Mouse (Mus musculus) CH12.LX (cell line): ENCODE results near the gene Jmjd8. TPM values are rescaled to one million over a fixed set of nuclear protein-coding genes. Genes with fewer than 3 reads are reported as not detected.

Experiments used
- DNase-seq: peaks from one replicate; pipeline ENCODE4 v3.0.0-alpha.2; 2013; ENCODE audit errors: extremely low read depth
- H3K27ac ChIP-seq: 2 replicates; pipeline ENCODE4 v1.5.1; 2012; ENCODE audit warnings: low read depth, mild to moderate bottlenecking, control low read depth, moderate library complexity; ENCODE audit not compliant: insufficient read depth
- H3K27me3 ChIP-seq: replicated peaks from 2 replicates; pipeline ENCODE3; 2012; ENCODE audit warnings: inconsistent platforms
- H3K36me3 ChIP-seq, 2 experiments: replicated peaks in 1 of 2; 2 replicates each; pipeline versions ENCODE3 to v1.6.1; 2012; ENCODE audit warnings: inconsistent platforms in 1 of 2, low read length in 1 of 2, mild to moderate bottlenecking in 1 of 2, mixed read lengths in 1 of 2, moderate library complexity in 1 of 2; ENCODE audit not compliant: control insufficient read depth in 1 of 2, insufficient read depth in 1 of 2
- H3K4me1 ChIP-seq, 2 experiments: 2 replicates each; pipeline ENCODE4 v1.6.1; 2012; ENCODE audit warnings: inconsistent platforms in 1 of 2, moderate library complexity in 1 of 2; ENCODE audit not compliant: insufficient read depth in 2 of 2, control insufficient read depth in 1 of 2
- H3K4me2 ChIP-seq: 2 replicates; pipeline ENCODE4 v1.6.1; 2012; ENCODE audit warnings: low read depth, mild to moderate bottlenecking, control low read depth; ENCODE audit not compliant: poor library complexity, insufficient read depth, severe bottlenecking
- H3K4me3 ChIP-seq, 3 experiments: fragments of 150-350 bp in 1 of 3; sonication (generic) in 1 of 3; replicated peaks in 1 of 3; 2 replicates each; pipeline versions ENCODE3 to v1.5.1; 2011 to 2012; ENCODE audit warnings: low read depth in 2 of 3, low read length in 2 of 3, mild to moderate bottlenecking in 2 of 3, moderate library complexity in 2 of 3, control low read depth in 1 of 3, improper control_type of control experiment in 1 of 3, inconsistent platforms in 1 of 3, mixed read lengths in 1 of 3; ENCODE audit not compliant: poor library complexity in 1 of 3
- H3K79me2 ChIP-seq: replicated peaks from 2 replicates; pipeline ENCODE4 v1.6.1; 2012; ENCODE audit warnings: mild to moderate bottlenecking, moderate library complexity; ENCODE audit not compliant: control insufficient read depth, poor library complexity, insufficient read depth, severe bottlenecking; ENCODE audit errors: extremely low read depth
- H3K9ac ChIP-seq: 2 replicates; pipeline ENCODE4 v1.6.1; 2012; ENCODE audit warnings: low read depth, mild to moderate bottlenecking, control low read depth, moderate library complexity; ENCODE audit not compliant: insufficient read depth
- H3K9me3 ChIP-seq: replicated peaks from 2 replicates; pipeline ENCODE3; 2012; ENCODE audit warnings: low read length, inconsistent platforms, mixed read lengths
- CHD1 ChIP-seq: IDR thresholded peaks from 2 replicates; pipeline ENCODE4 v1.6.1; 2012; ENCODE audit warnings: low read depth, low read length, improper control_type of control experiment, inconsistent platforms
- CTCF ChIP-seq, 2 experiments: IDR thresholded peaks in 1 of 2; conservative IDR thresholded peaks in 1 of 2; 2 replicates each; pipeline ENCODE4 v1.5.1; 2011 to 2012; ENCODE audit warnings: low read depth in 2 of 2, low read length in 2 of 2, improper control_type of control experiment in 1 of 2, inconsistent platforms in 1 of 2, mild to moderate bottlenecking in 1 of 2, moderate library complexity in 1 of 2
- E2F4 ChIP-seq: IDR thresholded peaks from 2 replicates; pipeline ENCODE4 v1.6.1; 2011; ENCODE audit warnings: low read depth, low read length, improper control_type of control experiment; ENCODE audit not compliant: insufficient replicate concordance
- ELF1 ChIP-seq: IDR thresholded peaks from 2 replicates; pipeline ENCODE4 v1.6.1; 2014; ENCODE audit warnings: low read depth, mild to moderate bottlenecking, inconsistent platforms, low read length, improper control_type of control experiment
- EP300 ChIP-seq: IDR thresholded peaks from 2 replicates; pipeline ENCODE4 v1.6.1; 2011; ENCODE audit warnings: low read length, improper control_type of control experiment
- HCFC1 ChIP-seq: IDR thresholded peaks from 2 replicates; pipeline ENCODE4 v1.6.1; 2012; ENCODE audit warnings: low read depth, mild to moderate bottlenecking, inconsistent platforms, low read length, improper control_type of control experiment
- IRF4 ChIP-seq: IDR thresholded peaks from 2 replicates; pipeline ENCODE4 v1.6.1; 2014; ENCODE audit warnings: low read depth, mild to moderate bottlenecking, inconsistent platforms, low read length, improper control_type of control experiment
- KAT2A ChIP-seq: IDR thresholded peaks from 2 replicates; pipeline ENCODE4 v1.6.1; 2012; ENCODE audit warnings: low read length, improper control_type of control experiment, inconsistent platforms; ENCODE audit not compliant: insufficient replicate concordance
- MAFK ChIP-seq: IDR thresholded peaks from 2 replicates; pipeline ENCODE4 v1.6.1; 2011; ENCODE audit warnings: low read length, improper control_type of control experiment; ENCODE audit not compliant: insufficient replicate concordance
- MAX ChIP-seq: IDR thresholded peaks from 2 replicates; pipeline ENCODE4 v1.6.1; 2011; ENCODE audit warnings: low read length, improper control_type of control experiment
- MAZ ChIP-seq: IDR thresholded peaks from 2 replicates; pipeline ENCODE4 v1.6.1; 2012; ENCODE audit warnings: low read depth, mild to moderate bottlenecking, inconsistent platforms, low read length, improper control_type of control experiment, moderate library complexity
- MXI1 ChIP-seq: IDR thresholded peaks from 2 replicates; pipeline ENCODE4 v1.6.1; 2011; ENCODE audit warnings: mild to moderate bottlenecking, low read depth, low read length, improper control_type of control experiment
- MYC ChIP-seq: IDR thresholded peaks from 2 replicates; pipeline ENCODE4 v1.6.1; 2011; ENCODE audit warnings: low read depth, mild to moderate bottlenecking, improper control_type of control experiment, low read length
- NELFE ChIP-seq: IDR thresholded peaks from 2 replicates; pipeline ENCODE4 v1.6.1; 2011; ENCODE audit warnings: low read depth, low read length, improper control_type of control experiment
- NRF1 ChIP-seq: IDR thresholded peaks from 2 replicates; pipeline ENCODE4 v1.6.1; 2014; ENCODE audit warnings: low read depth, mild to moderate bottlenecking, inconsistent platforms, low read length, improper control_type of control experiment, moderate library complexity
- RCOR1 ChIP-seq: conservative IDR thresholded peaks from 2 replicates; pipeline ENCODE4 v1.6.1; 2012; ENCODE audit warnings: low read depth, mild to moderate bottlenecking, inconsistent platforms, low read length, improper control_type of control experiment
- SIN3A ChIP-seq: IDR thresholded peaks from 2 replicates; pipeline ENCODE4 v1.6.1; 2012; ENCODE audit warnings: low read length, improper control_type of control experiment, inconsistent platforms
- TBP ChIP-seq: conservative IDR thresholded peaks from 2 replicates; pipeline ENCODE4 v1.6.1; 2011; ENCODE audit warnings: low read depth, low read length, improper control_type of control experiment
- UBTF ChIP-seq: IDR thresholded peaks from 2 replicates; pipeline ENCODE4 v1.6.1; 2012; ENCODE audit warnings: low read depth, mild to moderate bottlenecking, inconsistent platforms, low read length, improper control_type of control experiment, moderate library complexity
- ZMIZ1 ChIP-seq: IDR thresholded peaks from 2 replicates; pipeline ENCODE4 v1.6.1; 2012; ENCODE audit warnings: low read depth, mild to moderate bottlenecking, inconsistent platforms, low read length, improper control_type of control experiment
- dilution Hi-C: fragments of 300-500 bp; cut with MboI; formaldehyde crosslinking; loops from 2 replicates; pipeline ENCODE4 v1.14.3; 2020; ENCODE audit warnings: low sequenced_read_pairs; ENCODE audit not compliant: extremely low pct_unique_long_range_greater_than_20kb, extremely low pct_ligation_motif_present
- in situ Hi-C: fragments of 300-500 bp; cut with MboI; formaldehyde crosslinking; loops from 3 replicates; pipeline ENCODE4 v1.14.3; 2019; ENCODE audit warnings: low sequenced_read_pairs, low pct_ligation_motif_present, low pct_unique_long_range_greater_than_20kb, mixed read lengths
- polyA plus RNA-seq: library from polyadenylated mRNA; unstranded; fragments of >175 nt; gene quantifications from 2 replicates; pipeline ENCODE4 v1.2.1, GENCODE M21; 2012; ENCODE audit warnings: low read depth; ENCODE audit not compliant: insufficient read length
- total RNA-seq, 2 experiments: library from RNA; depleted of rRNA; stranded (reverse); fragments of 300-350 nt in 1 of 2; fragments of >200 nt in 1 of 2; gene quantifications; 2 replicates each; pipeline ENCODE4 v1.2.3; 2012 to 2014

Gene Jmjd8
- total and polyA plus RNA-seq, 3 experiments, result 4.8 to 8.3 (median 7.7) TPM

DNA sequence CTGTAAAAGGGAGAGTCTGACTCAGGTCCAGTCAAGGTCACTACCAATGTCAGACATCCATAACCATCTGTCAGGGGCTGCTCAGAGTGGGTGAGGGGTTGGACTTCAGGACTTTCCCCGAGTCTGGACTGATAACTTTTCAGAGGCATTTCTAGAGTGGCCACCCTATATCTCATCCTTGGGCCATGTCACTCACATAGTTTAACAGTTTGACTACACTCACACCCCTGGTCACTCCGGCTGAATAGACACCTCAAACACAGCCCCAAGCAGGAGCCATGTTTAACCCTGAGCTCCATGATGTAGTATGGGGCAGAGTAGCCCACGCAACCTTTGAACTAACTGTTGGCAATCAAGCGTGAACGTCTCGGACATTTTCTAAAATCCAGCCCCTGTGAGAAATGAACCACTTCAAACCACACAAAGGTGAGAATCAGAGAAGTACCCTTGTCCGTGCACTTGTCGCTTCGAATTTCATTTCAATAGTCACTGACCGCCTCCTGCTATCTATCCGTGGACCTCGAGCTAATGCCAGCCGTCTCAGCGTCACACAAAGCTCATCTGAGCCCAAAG lies 45.6 kb downstream of the Jmjd8 start:
- in situ Hi-C loops (no loop called here), dilution Hi-C loops (no loop called here)
- peaks cover 6 to 18% of the 10 kb centered on the region in 2 experiments for H3K4me1 ChIP-seq
- H3K9ac ChIP-seq, result peak overlapping the region; percentile 44
- H3K27me3 ChIP-seq, result peaks cover 23% of the 10 kb centered on the region
- no peaks in the 10 kb centered on the region for H3K79me2 ChIP-seq
- peak overlapping the region; percentile 60 for H3K27ac ChIP-seq
- DNase-seq, result no peak
- no peaks in the 10 kb centered on the region for H3K9me3 ChIP-seq
- peak overlapping the region; percentile 61 to 93 (median 63) for H3K4me3 ChIP-seq
- H3K4me2 ChIP-seq, result peak overlapping the region; percentile 46
- TF ChIP-seq CHD1, result 0 out of 2 replicates have a peak, but pooled peaks have one; percentile 62
- 0 out of 2 replicates have a peak, but pooled peaks have one; percentile 12 for TF ChIP-seq SIN3A
- TF ChIP-seq MXI1, result no peak
- H3K36me3 ChIP-seq, result peaks cover 17 to 26% of the 10 kb centered on the region in 2 experiments

DNA sequence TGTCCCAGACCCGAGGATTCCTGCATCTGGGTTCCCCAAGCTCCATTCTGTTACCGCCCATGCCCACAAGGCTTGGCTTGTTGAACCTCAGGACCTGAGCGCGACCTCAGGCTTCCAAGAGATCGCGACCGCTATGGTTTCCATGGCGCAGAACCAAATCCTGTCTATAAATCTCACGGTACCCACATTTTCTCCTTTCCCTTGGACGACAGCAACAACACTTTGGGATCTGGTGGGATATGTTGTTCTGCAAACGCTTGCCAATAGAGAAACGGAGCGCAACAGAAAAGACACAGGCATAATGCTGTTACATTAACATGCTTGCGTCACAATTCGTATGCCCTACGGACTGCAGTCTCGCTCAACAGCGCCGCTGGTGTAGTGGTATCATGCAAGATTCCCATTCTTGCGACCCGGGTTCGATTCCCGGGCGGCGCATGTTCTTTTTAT lies 46.1 kb downstream of the Jmjd8 start, which contains the start of gene Mettl26:
TSS of gene Mettl26 (plus strand) at position 354 of the 450 bp plus-strand sequence.
- Histone ChIP-seq H3K36me3 (peaks cover 23 to 31% of the 10 kb centered on the region in 2 experiments), H3K9me3 (no peaks in the 10 kb centered on the region), H3K9ac (peak within 1 kb of the TSS; percentile 63), H3K27ac (peak within 1 kb of the TSS; percentile 73), H3K4me2 (peak within 1 kb of the TSS; percentile 46), H3K27me3 (peaks cover 19% of the 10 kb centered on the region), H3K4me3 (peak within 1 kb of the TSS; percentile 63 to 93 (median 81)), H3K79me2 (no peaks in the 10 kb centered on the region), H3K4me1 (peaks cover 6 to 18% of the 10 kb centered on the region in 2 experiments)
- dilution Hi-C loops (no loop called here), in situ Hi-C loops (no loop called here)
- DNase-seq, result peak; percentile 92
- TF ChIP-seq MAX, result peak; percentile 44
- peak; percentile 100 for TF ChIP-seq TBP
- TF ChIP-seq HCFC1, result no peak
- 0 out of 2 replicates have a peak, but pooled peaks have one; percentile 42 for TF ChIP-seq MYC
- no peak for TF ChIP-seq NELFE
- TF ChIP-seq RCOR1, result 0 out of 2 replicates have a peak, but pooled peaks have one; percentile 51
- TF ChIP-seq EP300, result no peak
- TF ChIP-seq KAT2A, result peak; percentile 76; the same call in 1 of the 2 replicates
- peak; percentile 52 for TF ChIP-seq MXI1
- TF ChIP-seq ZMIZ1, result no peak
- TF ChIP-seq MAZ, result no peak
- no peak for TF ChIP-seq CTCF (conservative IDR thresholded peaks at IDR 0.05 in 1 of 2, IDR thresholded peaks at IDR 0.05 in 1 of 2; ENCODE audit: low read depth in 2 of 2, low read length in 2 of 2)
- TF ChIP-seq NRF1, result peak; percentile 59
- TF ChIP-seq UBTF, result no peak
- TF ChIP-seq IRF4, result peak; percentile 54; the same call in 1 of the 2 replicates
- 0 out of 2 replicates have a peak, but pooled peaks have one; percentile 23 for TF ChIP-seq CHD1
- TF ChIP-seq E2F4, result peak; percentile 85
- TF ChIP-seq ELF1, result peak; percentile 97
- TF ChIP-seq MAFK, result peak; percentile 96
